Mouse (Mus musculus) stomach, postnatal 0 days (tissue): Measurements from ENCODE around the gene Cfap20.

ENCODE experiments used
- CTCF ChIP-seq: IDR thresholded peaks from 2 replicates; pipeline ENCODE4 v1.5.1; 2016; ENCODE audit warnings: antibody characterized with exemption, low read depth, mild to moderate bottlenecking, moderate library complexity
- EP300 ChIP-seq: optimal IDR thresholded peaks from 2 replicates; pipeline ENCODE3; 2016; ENCODE audit warnings: antibody characterized with exemption

DNA sequence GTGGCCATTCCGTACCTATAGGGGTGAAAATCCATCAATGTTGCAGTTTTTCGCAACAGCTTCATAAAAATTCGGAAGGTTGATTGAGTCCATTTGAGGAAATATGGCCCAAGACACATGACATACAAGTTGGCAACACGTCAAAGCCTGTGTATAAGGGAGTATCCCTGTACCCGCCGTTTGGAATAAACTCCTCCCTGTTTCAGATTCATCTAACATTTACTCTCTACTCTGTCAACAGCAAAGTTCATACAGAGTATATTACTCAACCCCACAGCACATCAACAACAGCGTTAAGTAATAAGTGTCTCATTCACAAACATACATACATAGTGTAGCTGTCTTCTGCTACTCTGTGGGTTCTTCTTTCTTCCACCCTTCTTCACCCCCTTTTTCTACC is 10.0 kb downstream of the Cfap20 start:
- TF ChIP-seq CTCF (no peak), EP300 (no peak)
